In the genomic region with DNA sequence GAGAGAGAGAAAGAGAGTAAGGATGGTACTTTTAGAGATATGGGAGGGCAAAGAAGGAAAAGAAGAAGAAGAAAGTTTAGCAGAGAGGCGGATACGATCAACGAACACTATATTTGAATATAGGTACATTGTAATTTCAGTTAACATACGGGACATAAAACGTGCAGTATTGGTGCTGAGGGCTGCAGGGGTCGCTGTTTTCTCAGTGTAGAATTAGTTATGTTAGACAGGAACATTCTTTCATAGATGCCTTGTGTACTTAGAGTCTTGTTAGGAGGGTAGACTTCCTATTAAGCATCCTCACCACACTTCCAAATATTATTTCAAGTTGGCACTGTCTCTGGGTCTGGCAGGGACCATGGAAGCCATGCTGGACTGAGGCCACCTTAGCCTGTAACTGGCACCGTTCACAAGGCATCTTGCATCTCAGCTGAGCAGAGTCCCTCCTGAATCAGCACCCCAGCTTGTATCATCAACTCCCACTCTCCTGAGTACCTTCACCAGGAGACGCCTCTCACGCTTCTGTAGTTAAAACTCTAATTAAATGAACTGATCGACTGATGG, we compare ENCODE assay signal across 19 mouse cellular contexts.
DNase-seq lines count a peak whose midpoint lies in the region; ATAC-seq and TF ChIP-seq lines count a peak whose summit lies in the region.
"Had no signal": no experiment of that assay in that cellular context is flagged by ENCODE, and none has a peak within 500 bp of the region (broad histone marks: within the 10 kb centered on the region; RNA-seq: fewer than 3 reads in every experiment).

No protein-coding gene starts in this region.

- H3K27me3 ChIP-seq in hindbrain, postnatal 0 days (ENCODE audit: insufficient read depth, low read length): no peaks in the 10 kb centered on the region
- no peaks in the 10 kb centered on the region for H3K27me3 ChIP-seq in hindbrain, embryonic 11.5 days (ENCODE audit: control insufficient read depth, insufficient read depth, low read length)
- no peaks in the 10 kb centered on the region for H3K27me3 ChIP-seq in midbrain, postnatal 0 days (ENCODE audit: insufficient read depth, low read length)
- H3K27me3 ChIP-seq in midbrain, embryonic 15.5 days (replicated peaks): no peaks in the 10 kb centered on the region
- H3K27me3 ChIP-seq: embryonic facial prominence, embryonic 15.5 days; limb, embryonic 12.5 days; liver, embryonic 13.5 days; lung, embryonic 15.5 days; neural tube, embryonic 13.5 days had no signal

- H3K27ac ChIP-seq in hindbrain, postnatal 0 days: no peak overlapping the region
- H3K27ac ChIP-seq in hindbrain, embryonic 11.5 days (ENCODE audit: low read depth, low read length): no peak overlapping the region
- no peak overlapping the region for H3K27ac ChIP-seq in midbrain, postnatal 0 days (ENCODE audit: low read depth, low read length)
- no peak overlapping the region for H3K27ac ChIP-seq in midbrain, embryonic 15.5 days
- no peak overlapping the region for H3K27ac ChIP-seq in cortical plate, adult 2 months (ENCODE audit: insufficient read depth, low read length)
- H3K27ac ChIP-seq: embryonic facial prominence, embryonic 15.5 days; limb, embryonic 12.5 days; liver, embryonic 13.5 days; lung, embryonic 15.5 days; macrophage; midbrain, embryonic 10.5 days; neural tube, embryonic 13.5 days had no signal

- no peaks in the 10 kb centered on the region for H3K9me3 ChIP-seq in hindbrain, postnatal 0 days (ENCODE audit: low read length)
- no peaks in the 10 kb centered on the region for H3K9me3 ChIP-seq in hindbrain, embryonic 11.5 days (ENCODE audit: control insufficient read depth, low read length)
- H3K9me3 ChIP-seq in midbrain, postnatal 0 days (ENCODE audit: low read length): no peaks in the 10 kb centered on the region
- no peaks in the 10 kb centered on the region for H3K9me3 ChIP-seq in midbrain, embryonic 15.5 days
- H3K9me3 ChIP-seq: embryonic facial prominence, embryonic 15.5 days; limb, embryonic 12.5 days; liver, embryonic 13.5 days; lung, embryonic 15.5 days; neural tube, embryonic 13.5 days had no signal

- ATAC-seq in cerebellum, adult (ENCODE audit: insufficient number of reproducible peaks, low FRiP score, low TSS enrichment): no peak
- ATAC-seq in hindbrain, postnatal 0 days: no peak
- ATAC-seq in hindbrain, embryonic 11.5 days (ENCODE audit: low FRiP score): no peak
- no peak for ATAC-seq in midbrain, postnatal 0 days (ENCODE audit: low FRiP score)
- ATAC-seq in midbrain, embryonic 15.5 days (replicated peaks): no peak

- DNase-seq in cerebellum, postnatal 10 days: peak; percentile 70
- DNase-seq in hindbrain, postnatal 0 days (ENCODE audit: low spot score): peak; percentile 16
- DNase-seq in hindbrain, embryonic 11.5 days (ENCODE audit: low spot score): no peak
- no peak for DNase-seq in midbrain, postnatal 0 days (ENCODE audit: low spot score)
- DNase-seq in urinary bladder, adult 2 months (ENCODE audit: low spot score): no peak
- DNase-seq: adrenal gland, adult 8-10 months; cerebellum, adult 11-12 months; heart, postnatal 4 days; kidney, adult 8-10 months; liver, embryonic 13.5 days had no signal

- WGBS in hindbrain, postnatal 0 days: 71% methylated on average over 10 of the region's 10 CpGs
- WGBS in hindbrain, embryonic 11.5 days: 81% methylated on average over 10 of the region's 10 CpGs
- 79% methylated on average over 10 of the region's 10 CpGs for WGBS in midbrain, postnatal 0 days
- WGBS in midbrain, embryonic 15.5 days: 77% methylated on average over 10 of the region's 10 CpGs

- no peaks in the 10 kb centered on the region for H3K4me1 ChIP-seq in hindbrain, postnatal 0 days (ENCODE audit: insufficient read depth, low read length)
- H3K4me1 ChIP-seq in hindbrain, embryonic 11.5 days (replicated peaks; ENCODE audit: control insufficient read depth, insufficient read depth, low read length): no peaks in the 10 kb centered on the region
- H3K4me1 ChIP-seq in midbrain, postnatal 0 days (ENCODE audit: insufficient read depth, low read length): no peaks in the 10 kb centered on the region
- no peaks in the 10 kb centered on the region for H3K4me1 ChIP-seq in midbrain, embryonic 15.5 days
- H3K4me1 ChIP-seq in cortical plate, adult 2 months (ENCODE audit: control insufficient read depth, insufficient read depth, low read length): no peaks in the 10 kb centered on the region
- H3K4me1 ChIP-seq: embryonic facial prominence, embryonic 15.5 days; limb, embryonic 12.5 days; liver, embryonic 13.5 days; lung, embryonic 15.5 days; neural tube, embryonic 13.5 days had no signal

- no peak overlapping the region for H3K4me2 ChIP-seq in hindbrain, postnatal 0 days (ENCODE audit: low read depth, low read length)
- H3K4me2 ChIP-seq in hindbrain, embryonic 11.5 days (replicated peaks; ENCODE audit: low read depth, low read length): no peak overlapping the region
- H3K4me2 ChIP-seq in midbrain, postnatal 0 days (ENCODE audit: low read depth, low read length, poor library complexity, severe bottlenecking): no peak overlapping the region
- no peak overlapping the region for H3K4me2 ChIP-seq in midbrain, embryonic 15.5 days
- H3K4me2 ChIP-seq: embryonic facial prominence, embryonic 15.5 days; limb, embryonic 12.5 days; liver, embryonic 13.5 days; lung, embryonic 15.5 days; neural tube, embryonic 13.5 days had no signal

- peak; percentile 38; the same call in 1 of the 2 replicates for TF ChIP-seq CTCF in hindbrain, postnatal 0 days (IDR thresholded peaks at IDR 0.05; ENCODE audit: low read depth)
- TF ChIP-seq CTCF in midbrain, postnatal 0 days (IDR thresholded peaks at IDR 0.05): peak; percentile 35
- TF ChIP-seq CTCF in cortical plate, adult 2 months (IDR thresholded peaks at IDR 0.05; ENCODE audit: extremely low read depth, insufficient read depth, low read length): peak; percentile 28; the same call in 1 of the 2 replicates

- no peak for TF ChIP-seq POLR2A in cortical plate, adult 2 months (IDR thresholded peaks at IDR 0.05; ENCODE audit: extremely low read depth, insufficient read depth, low read length)

- no peak overlapping the region for H3K4me3 ChIP-seq in hindbrain, postnatal 0 days (ENCODE audit: low read length)
- H3K4me3 ChIP-seq in hindbrain, embryonic 11.5 days (ENCODE audit: low read depth, low read length): no peak overlapping the region
- no peak overlapping the region for H3K4me3 ChIP-seq in midbrain, postnatal 0 days (ENCODE audit: low read depth, low read length)
- no peak overlapping the region for H3K4me3 ChIP-seq in midbrain, embryonic 15.5 days
- H3K4me3 ChIP-seq in cortical plate, adult 2 months (ENCODE audit: insufficient read depth, low read length): no peak overlapping the region
- H3K4me3 ChIP-seq: embryonic facial prominence, embryonic 15.5 days; limb, embryonic 12.5 days; liver, embryonic 13.5 days; lung, embryonic 15.5 days; midbrain, embryonic 10.5 days; neural tube, embryonic 13.5 days had no signal

- H3K9ac ChIP-seq in hindbrain, postnatal 0 days (replicated peaks; ENCODE audit: low read length): no peak overlapping the region
- H3K9ac ChIP-seq in hindbrain, embryonic 11.5 days (ENCODE audit: low read depth, low read length): no peak overlapping the region
- no peak overlapping the region for H3K9ac ChIP-seq in midbrain, postnatal 0 days (replicated peaks; ENCODE audit: low read length, poor library complexity, severe bottlenecking)
- H3K9ac ChIP-seq in midbrain, embryonic 15.5 days: no peak overlapping the region
- H3K9ac ChIP-seq: embryonic facial prominence, embryonic 15.5 days; limb, embryonic 12.5 days; liver, embryonic 13.5 days; lung, embryonic 15.5 days; neural tube, embryonic 13.5 days had no signal

- no peaks in the 10 kb centered on the region for H3K36me3 ChIP-seq in hindbrain, postnatal 0 days (ENCODE audit: insufficient read depth, low read length)
- H3K36me3 ChIP-seq in hindbrain, embryonic 11.5 days (ENCODE audit: control insufficient read depth, insufficient read depth, low read length): no peaks in the 10 kb centered on the region
- H3K36me3 ChIP-seq in midbrain, postnatal 0 days (ENCODE audit: insufficient read depth, low read length): no peaks in the 10 kb centered on the region
- no peaks in the 10 kb centered on the region for H3K36me3 ChIP-seq in midbrain, embryonic 15.5 days (replicated peaks)
- H3K36me3 ChIP-seq: embryonic facial prominence, embryonic 15.5 days; limb, embryonic 12.5 days; liver, embryonic 13.5 days; lung, embryonic 15.5 days; midbrain, embryonic 10.5 days; neural tube, embryonic 13.5 days had no signal

Comparison
In these comparisons a context has a peak if more than half of its experiments do, and no peak if none do; other contexts are left out.
1. DNase-seq: peak in cerebellum, postnatal 10 days (2 of 2) and hindbrain, postnatal 0 days (single experiment); none in hindbrain, embryonic 11.5 days (single experiment), midbrain, postnatal 0 days (single experiment) and urinary bladder, adult 2 months (single experiment).
2. Peak in every context shown above with its lines, with median percentiles within 50 percentile points of each other: CTCF ChIP-seq.